Mouse (Mus musculus) embryonic facial prominence, embryonic 14.5 days (tissue): ENCODE results near the gene Rpl13a. TPM values are rescaled to one million over a fixed set of nuclear protein-coding genes. Genes with fewer than 3 reads are reported as not detected.

ENCODE experiments used
- ATAC-seq: fragments of 200-750 bp; cut with Nextera tagmentation; 2 replicates; pipeline ENCODE4 v1.8.0; 2017; ENCODE audit warnings: low read depth, moderate number of reproducible peaks, moderate TSS enrichment
- DNase-seq: peaks from one replicate; pipeline ENCODE4 v3.0.0-alpha.2; 2015; ENCODE audit warnings: low spot score
- H3K27ac ChIP-seq: fragments of 300-500 bp; sonication (generic); replicated peaks from 2 replicates; pipeline ENCODE4 v1.5.1; 2014; ENCODE audit warnings: low read depth, mild to moderate bottlenecking, low read length, moderate library complexity
- H3K27me3 ChIP-seq: fragments of 300-500 bp; sonication (generic); replicated peaks from 2 replicates; pipeline ENCODE4 v1.6.1; 2014; ENCODE audit warnings: low read length; ENCODE audit not compliant: control insufficient read depth, insufficient read depth
- H3K36me3 ChIP-seq: fragments of 300-500 bp; sonication (generic); 2 replicates; pipeline ENCODE4 v1.6.1; 2014; ENCODE audit warnings: low read length, mixed read lengths; ENCODE audit not compliant: control insufficient read depth, insufficient read depth
- H3K4me1 ChIP-seq: fragments of 300-500 bp; sonication (generic); 2 replicates; pipeline ENCODE4 v1.6.1; 2014; ENCODE audit warnings: antibody characterized with exemption, low read length; ENCODE audit not compliant: control insufficient read depth, insufficient read depth
- H3K4me2 ChIP-seq: fragments of 300-500 bp; sonication (generic); 2 replicates; pipeline ENCODE4 v1.6.1; 2014; ENCODE audit warnings: low read depth, mild to moderate bottlenecking, low read length, moderate library complexity, mixed read lengths
- H3K4me3 ChIP-seq: fragments of 300-500 bp; sonication (generic); 2 replicates; pipeline ENCODE4 v1.5.1; 2014; ENCODE audit warnings: low read depth, mild to moderate bottlenecking, low read length
- H3K9ac ChIP-seq: fragments of 300-500 bp; sonication (generic); 2 replicates; pipeline ENCODE4 v1.6.1; 2014; ENCODE audit warnings: low read depth, mild to moderate bottlenecking, low read length, moderate library complexity, mixed read lengths
- H3K9me3 ChIP-seq: fragments of 300-500 bp; sonication (generic); 2 replicates; pipeline ENCODE4 v1.6.1; 2016; ENCODE audit warnings: low read length; ENCODE audit not compliant: control insufficient read depth
- WGBS: fragments of 180-500 bp; shearing (Covaris S2); extraction: QIAGEN DNeasy Blood & Tissue Kit; methylation state at CpG from one replicate; pipeline ENCODE4 v1.1.7; 2014; 5-methylcytosine and 5-hydroxymethylcytosine counted together
- polyA plus RNA-seq: library from polyadenylated mRNA; unstranded; fragments of >200 nt; fragmentation: Nextera tagmentation; extraction: Ambion mirVana; gene quantifications from 2 replicates; pipeline ENCODE4 v1.2.1, GENCODE M21; 2014

Rpl13a gene
- polyA plus RNA-seq, 1 experiment from 2014 or later: 1,619 TPM

- ATAC-seq (no peak), DNase-seq (no peak)
- Histone ChIP-seq H3K36me3 (peaks cover 43% of the 10 kb centered on the region), H3K27ac (no peak overlapping the region), H3K4me3 (no peak overlapping the region), H3K9me3 (no peaks in the 10 kb centered on the region), H3K27me3 (no peaks in the 10 kb centered on the region), H3K4me2 (no peak overlapping the region), H3K9ac (no peak overlapping the region), H3K4me1 (no peaks in the 10 kb centered on the region)
- WGBS: 88% methylated on average over 11 of the region's 11 CpGs
These were observed 18.7 kb upstream of the Rpl13a start for GRCm38 (mm10) chr7:45147267-45147666.

DNA sequence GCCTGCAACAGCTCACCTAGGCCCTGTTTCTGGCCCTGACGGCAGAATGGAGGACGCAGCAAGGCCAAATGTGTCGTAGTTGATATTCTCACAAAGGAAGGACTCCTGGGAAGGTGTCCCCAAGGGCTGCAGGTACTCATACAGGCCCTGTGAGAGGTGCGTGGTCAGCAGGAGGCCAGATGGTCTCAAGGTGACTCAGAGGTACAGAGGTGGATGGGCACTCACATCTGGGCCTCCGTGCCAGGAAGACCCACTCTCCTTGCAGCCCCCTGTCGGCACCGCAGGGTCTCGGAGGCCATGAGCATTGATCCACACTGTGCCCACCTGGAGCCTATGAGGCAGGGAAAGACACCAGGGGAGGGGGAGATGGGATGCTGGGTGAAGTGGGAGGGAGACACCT lies 16.9 kb upstream of the Rpl13a start:
- no peak overlapping the region for H3K9ac ChIP-seq
- H3K4me2 ChIP-seq: no peak overlapping the region
- no peaks in the 10 kb centered on the region for H3K4me1 ChIP-seq
- DNase-seq (no peak), ATAC-seq (no peak)
- H3K27ac ChIP-seq: no peak overlapping the region
- H3K9me3 ChIP-seq: no peaks in the 10 kb centered on the region
- H3K27me3 ChIP-seq: no peaks in the 10 kb centered on the region
- no peak overlapping the region for H3K4me3 ChIP-seq
- H3K36me3 ChIP-seq: peaks cover 43% of the 10 kb centered on the region
- 97% methylated on average over 8 of the region's 8 CpGs for WGBS

GRCm38 (mm10) chr7:45144368-45145174 lies 16.0 kb upstream of the Rpl13a start:
- H3K4me3 ChIP-seq: no peak overlapping the region
- H3K9ac ChIP-seq: no peak overlapping the region
- ATAC-seq: no peak
- DNase-seq: no peak
- WGBS: 83% methylated on average over 13 of the region's 13 CpGs
- peaks cover 43% of the 10 kb centered on the region for H3K36me3 ChIP-seq
- H3K27me3 ChIP-seq: no peaks in the 10 kb centered on the region
- no peaks in the 10 kb centered on the region for H3K4me1 ChIP-seq
- H3K9me3 ChIP-seq: no peaks in the 10 kb centered on the region
- no peak overlapping the region for H3K27ac ChIP-seq
- H3K4me2 ChIP-seq: no peak overlapping the region

DNA sequence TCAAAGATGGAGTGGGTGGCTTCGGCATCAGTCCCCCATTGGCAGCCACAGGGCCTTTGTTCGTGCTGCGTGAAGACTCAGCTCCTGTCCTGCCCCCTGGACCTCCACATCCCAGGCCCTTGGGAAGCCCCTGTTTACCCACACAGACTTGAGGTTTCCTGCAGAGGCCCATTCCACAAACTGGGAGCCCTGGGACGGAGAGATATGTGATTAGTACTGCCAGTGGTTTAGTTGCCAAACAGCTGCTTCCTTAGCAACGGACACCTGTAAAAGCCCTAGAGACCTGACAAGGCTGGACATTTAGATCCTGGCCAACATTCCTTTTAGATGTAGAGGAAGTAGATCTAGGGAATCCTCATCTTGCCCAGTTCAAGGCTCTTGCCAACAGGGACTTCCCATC lies 13.4 kb upstream of the Rpl13a start:
- H3K9ac ChIP-seq: no peak overlapping the region
- H3K27ac ChIP-seq: no peak overlapping the region
- H3K4me3 ChIP-seq: no peak overlapping the region
- no peak for ATAC-seq
- no peaks in the 10 kb centered on the region for H3K4me1 ChIP-seq
- DNase-seq: no peak
- no peaks in the 10 kb centered on the region for H3K9me3 ChIP-seq
- no peaks in the 10 kb centered on the region for H3K27me3 ChIP-seq
- WGBS: 87% methylated on average over 5 of the region's 5 CpGs
- H3K4me2 ChIP-seq: no peak overlapping the region
- peaks cover 35% of the 10 kb centered on the region for H3K36me3 ChIP-seq

DNA sequence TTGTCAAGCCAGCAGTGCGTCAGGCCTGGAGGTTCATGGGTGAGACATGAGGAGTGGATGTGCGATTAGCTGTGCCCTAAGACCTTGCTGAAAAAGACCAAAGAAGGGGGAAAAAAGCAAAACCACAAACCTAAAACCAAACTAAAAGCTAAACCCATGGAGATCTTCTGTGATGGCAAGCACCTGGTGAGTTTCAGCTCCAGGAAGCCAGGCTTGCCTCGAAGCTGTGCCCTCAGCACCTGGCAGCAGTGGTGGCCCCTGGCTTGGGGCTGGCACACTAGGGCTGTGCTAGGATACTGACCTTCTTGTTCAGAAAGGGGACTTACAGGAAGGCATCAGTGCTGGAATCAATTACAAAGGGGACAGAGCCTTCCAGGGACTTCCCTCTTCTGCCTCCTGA lies 12.8 kb upstream of the Rpl13a start:
- Histone ChIP-seq H3K4me1 (no peaks in the 10 kb centered on the region), H3K4me2 (no peak overlapping the region), H3K27ac (no peak overlapping the region), H3K4me3 (no peak overlapping the region), H3K9me3 (no peaks in the 10 kb centered on the region), H3K27me3 (no peaks in the 10 kb centered on the region), H3K36me3 (peaks cover 33% of the 10 kb centered on the region), H3K9ac (no peak overlapping the region)
- ATAC-seq (no peak), DNase-seq (no peak)
- 88% methylated on average over 3 of the region's 3 CpGs for WGBS

DNA sequence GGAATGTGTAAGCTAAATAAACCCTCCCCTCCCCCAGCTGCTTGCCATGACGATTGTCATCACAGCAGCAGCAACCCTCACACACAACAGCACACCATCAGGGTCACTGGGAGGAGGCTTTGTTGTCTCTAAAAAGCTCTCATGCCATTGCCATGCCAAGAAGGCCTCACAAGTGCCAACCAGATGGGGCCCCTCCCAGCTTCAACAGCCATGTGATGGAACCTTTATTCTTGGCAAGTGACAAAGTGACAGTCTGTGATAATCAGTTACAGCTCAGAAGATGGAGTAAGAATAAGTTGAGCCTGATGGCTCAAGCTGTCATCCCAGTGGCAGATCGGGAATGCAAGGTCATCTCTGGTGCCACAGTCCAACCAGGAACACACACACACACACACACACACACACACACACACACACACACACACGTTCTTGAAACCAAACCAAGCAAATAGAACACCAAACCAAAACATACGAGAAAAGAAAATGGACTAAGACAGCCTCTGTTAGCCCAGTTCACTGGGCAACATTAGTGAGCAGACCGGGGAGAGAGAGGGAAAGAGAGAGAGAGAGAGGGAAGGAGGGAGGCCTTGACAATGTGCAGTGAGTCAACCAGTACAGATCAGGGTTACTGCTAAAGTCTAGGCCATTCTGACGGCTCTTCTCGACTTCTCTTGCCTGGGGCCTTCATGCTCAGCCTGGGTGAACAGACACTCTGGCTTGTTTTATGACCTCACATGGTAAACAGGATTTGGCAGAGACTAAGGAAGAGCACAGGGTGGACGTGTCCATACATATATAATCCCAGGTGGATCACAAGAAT lies 11.6 kb upstream of the Rpl13a start:
- DNase-seq (no peak), ATAC-seq (no peak)
- H3K4me1 ChIP-seq: peaks cover 4% of the 10 kb centered on the region; the same call in 1 of the 2 replicates
- WGBS: 74% methylated on average over 8 of the region's 8 CpGs
- H3K9me3 ChIP-seq: no peaks in the 10 kb centered on the region
- peaks cover 26% of the 10 kb centered on the region for H3K36me3 ChIP-seq
- H3K27ac ChIP-seq: no peak overlapping the region
- no peaks in the 10 kb centered on the region for H3K27me3 ChIP-seq
- H3K4me2 ChIP-seq: no peak overlapping the region
- H3K4me3 ChIP-seq: no peak overlapping the region
- H3K9ac ChIP-seq: no peak overlapping the region

DNA sequence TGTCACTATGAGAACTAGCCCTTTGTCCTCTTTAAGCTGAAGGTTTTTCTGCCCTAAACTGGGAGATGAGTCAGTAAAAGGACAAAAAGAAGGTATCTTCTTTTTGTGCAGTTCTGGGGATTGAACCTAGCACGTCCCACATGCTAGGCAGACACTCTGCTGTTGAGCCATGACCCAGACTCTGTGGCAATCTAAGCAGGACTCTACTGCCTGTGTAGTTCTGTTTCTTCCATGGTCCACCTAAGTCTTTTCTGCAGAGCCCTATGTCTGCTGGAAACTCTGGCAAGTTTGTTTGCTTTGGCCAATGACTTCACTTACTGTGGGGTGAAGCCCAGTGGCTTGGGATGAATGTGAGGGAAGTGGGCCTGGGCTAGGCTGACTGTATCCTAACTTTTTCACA lies 9.8 kb upstream of the Rpl13a start:
- ATAC-seq (no peak), DNase-seq (no peak)
- H3K36me3 ChIP-seq: peaks cover 10% of the 10 kb centered on the region; the same call in 1 of the 2 replicates
- H3K27me3 ChIP-seq: no peaks in the 10 kb centered on the region
- no peak overlapping the region for H3K9ac ChIP-seq
- H3K27ac ChIP-seq: no peak overlapping the region
- no peak overlapping the region for H3K4me2 ChIP-seq
- WGBS: 94% methylated on average over 1 of the region's 1 CpGs
- no peak overlapping the region for H3K4me3 ChIP-seq
- H3K9me3 ChIP-seq: no peaks in the 10 kb centered on the region
- peaks cover 4% of the 10 kb centered on the region; the same call in 1 of the 2 replicates for H3K4me1 ChIP-seq

GRCm38 (mm10) chr7:45137171-45138006 lies 8.8 kb upstream of the Rpl13a start:
- 73% methylated on average over 12 of the region's 12 CpGs for WGBS
- peaks cover under 1% of the 10 kb centered on the region; the same call in 1 of the 2 replicates for H3K36me3 ChIP-seq
- DNase-seq: no peak
- H3K4me2 ChIP-seq: no peak overlapping the region
- H3K9me3 ChIP-seq: no peaks in the 10 kb centered on the region
- no peak overlapping the region for H3K9ac ChIP-seq
- H3K4me3 ChIP-seq: no peak overlapping the region
- H3K27me3 ChIP-seq: no peaks in the 10 kb centered on the region
- no peak for ATAC-seq
- H3K27ac ChIP-seq: no peak overlapping the region
- peaks cover 4% of the 10 kb centered on the region; the same call in 1 of the 2 replicates for H3K4me1 ChIP-seq
